Mouse (Mus musculus): ENCODE measurements around the gene Cd300c. TPM values are rescaled to one million over a fixed set of nuclear protein-coding genes. Genes with fewer than 3 reads are reported as not detected.
"Not testable (repeated sequence)": the region's sequence is repeated elsewhere in the genome, so short reads cannot be mapped to it uniquely, and the experiment has no call there.

Gene Cd300c
- polyA plus RNA-seq (2012; rRNA removed) = 0.68 and 1.2 TPM in 2 replicates

DNA sequence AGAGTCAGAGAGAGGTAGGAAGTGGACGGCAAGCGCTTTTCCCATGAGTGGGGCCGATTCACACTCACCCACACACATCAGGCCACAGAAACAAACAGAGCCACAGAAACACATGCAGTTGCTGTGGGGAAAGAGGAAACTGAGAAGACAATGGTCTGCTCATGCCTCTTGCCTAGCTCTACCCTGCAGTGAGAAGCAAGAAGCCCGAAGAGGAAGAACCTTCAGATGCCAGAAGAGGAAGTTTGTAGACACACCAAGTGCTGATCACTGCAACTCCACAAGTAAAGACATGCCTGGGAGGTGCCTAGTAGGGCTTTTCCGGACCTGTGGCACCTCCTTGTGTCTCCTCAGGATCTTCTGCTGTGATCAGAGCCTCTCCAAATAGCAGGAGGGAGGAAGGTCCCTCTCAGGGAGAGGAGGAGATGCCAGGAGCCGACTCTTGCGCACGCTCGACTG is at the start of gene Cd300c:
Gene Cd300c (minus strand): TSS at position 406 of the 456 bp plus-strand sequence.
- TF ChIP-seq POLR2A (IDR thresholded peaks at IDR 0.05; ENCODE audit: borderline replicate concordance, extremely low read depth, low read depth, low read length) (no peak), CTCF (IDR thresholded peaks at IDR 0.05; ENCODE audit: insufficient read depth, low read length) (no peak)
- no peak for DNase-seq
- 81% methylated on average over 9 of the region's 9 CpGs for WGBS
- Histone ChIP-seq H3K4me3 (replicated peaks; ENCODE audit: extremely low read depth, low read depth, low read length) (no peak within 1 kb of the TSS), H3K4me1 (ENCODE audit: control insufficient read depth, insufficient read depth, low read length) (no peaks in the 10 kb centered on the region)

- WGBS = no CpG with 5 or more reads among the region's 7 CpGs
- DNase-seq; H3K4me1 ChIP-seq (ENCODE audit: control insufficient read depth, insufficient read depth, low read length); H3K4me3 ChIP-seq (replicated peaks; ENCODE audit: extremely low read depth, low read depth, low read length): not testable (repeated sequence)
Measured at GRCm38 (mm10) chr11:115016093-115016492, 47.1 kb upstream of the Cd300c start, which contains the start of gene Cd300ld2. TSS of gene Cd300ld2 (minus strand) at chr11:115016193.

DNA sequence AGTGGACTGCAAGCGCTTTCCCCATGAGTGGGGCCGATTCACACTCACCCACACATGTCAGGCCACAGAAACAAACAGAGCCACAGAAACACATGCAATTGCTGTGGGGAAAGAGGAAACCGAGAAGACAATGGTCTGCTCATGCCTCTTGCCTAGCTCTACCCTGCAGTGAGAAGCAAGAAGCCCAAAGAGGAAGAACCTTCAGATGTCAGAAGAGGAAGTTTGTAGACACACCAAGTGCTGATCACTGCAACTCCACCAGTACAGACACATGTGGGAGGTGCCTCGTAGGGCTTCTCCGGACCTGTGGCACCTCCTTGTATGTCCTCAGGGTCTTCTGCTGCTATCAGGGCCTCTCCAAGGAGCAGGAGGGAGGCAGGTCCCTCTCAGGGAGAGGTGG is 35.1 kb upstream of the Cd300c start:
- TF ChIP-seq CTCF (IDR thresholded peaks at IDR 0.05; ENCODE audit: insufficient read depth, low read length) = no peak
- TF ChIP-seq POLR2A (IDR thresholded peaks at IDR 0.05; ENCODE audit: borderline replicate concordance, extremely low read depth, low read depth, low read length) = 0 out of 2 replicates have a peak, but pooled peaks have one; percentile 14
- WGBS = 67% methylated on average over 5 of the region's 5 CpGs
- DNase-seq = peak; percentile 6
- Histone ChIP-seq H3K4me3 (replicated peaks; ENCODE audit: extremely low read depth, low read depth, low read length) (no peak overlapping the region), H3K4me1 (ENCODE audit: control insufficient read depth, insufficient read depth, low read length) (no peaks in the 10 kb centered on the region)

DNA sequence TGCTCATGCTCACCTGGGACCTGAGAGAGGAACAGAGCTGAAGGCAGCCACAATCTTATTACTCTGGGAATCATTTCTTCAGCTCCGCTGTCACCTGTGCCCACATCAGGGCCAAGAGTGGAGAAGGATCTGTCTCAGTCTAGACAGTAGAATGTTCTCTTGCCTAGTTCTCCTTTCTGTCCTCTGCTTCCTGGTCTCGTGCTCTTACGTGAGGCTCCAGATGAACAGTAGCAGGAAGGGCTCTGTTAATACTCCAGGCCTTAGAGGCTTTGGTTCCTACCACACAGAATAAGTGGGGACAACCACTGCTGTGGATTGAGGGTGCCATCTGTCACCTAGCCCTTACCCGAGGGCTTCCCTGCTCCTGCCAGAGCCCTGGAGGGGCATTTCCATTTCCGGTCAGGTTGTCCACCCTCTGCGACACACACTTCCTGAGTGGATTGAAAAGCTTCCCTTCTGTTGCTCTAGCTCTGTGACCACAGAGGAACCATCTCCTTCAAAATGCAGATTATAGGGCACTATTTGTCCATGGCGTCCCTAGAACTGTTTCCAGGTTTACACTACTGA is 32.6 kb upstream of the Cd300c start, which contains the start of gene Cd300c2:
Gene Cd300c2 (minus strand): TSS at position 407 of the 567 bp plus-strand sequence.
- H3K4me3 ChIP-seq (replicated peaks; ENCODE audit: extremely low read depth, low read depth, low read length) = no peak within 1 kb of the TSS
- 57% methylated on average over 7 of the region's 7 CpGs for WGBS
- H3K4me1 ChIP-seq (ENCODE audit: control insufficient read depth, insufficient read depth, low read length) = no peaks in the 10 kb centered on the region
- no peak for TF ChIP-seq CTCF (IDR thresholded peaks at IDR 0.05; ENCODE audit: insufficient read depth, low read length)
- no peak for TF ChIP-seq POLR2A (IDR thresholded peaks at IDR 0.05; ENCODE audit: borderline replicate concordance, extremely low read depth, low read depth, low read length)
- DNase-seq = no peak

GRCm38 (mm10) chr11:114989793-114990192 is 20.8 kb upstream of the Cd300c start, which contains the start of gene Cd300ld:
TSS of gene Cd300ld (minus strand) at chr11:114989922.
- Histone ChIP-seq H3K4me1 (ENCODE audit: control insufficient read depth, insufficient read depth, low read length) (no peaks in the 10 kb centered on the region), H3K4me3 (replicated peaks; ENCODE audit: extremely low read depth, low read depth, low read length) (no peak within 1 kb of the TSS)
- DNase-seq = no peak
- 57% methylated on average over 4 of the region's 4 CpGs for WGBS
- TF ChIP-seq POLR2A (IDR thresholded peaks at IDR 0.05; ENCODE audit: borderline replicate concordance, extremely low read depth, low read depth, low read length) (no peak), CTCF (IDR thresholded peaks at IDR 0.05; ENCODE audit: insufficient read depth, low read length) (no peak)

DNA sequence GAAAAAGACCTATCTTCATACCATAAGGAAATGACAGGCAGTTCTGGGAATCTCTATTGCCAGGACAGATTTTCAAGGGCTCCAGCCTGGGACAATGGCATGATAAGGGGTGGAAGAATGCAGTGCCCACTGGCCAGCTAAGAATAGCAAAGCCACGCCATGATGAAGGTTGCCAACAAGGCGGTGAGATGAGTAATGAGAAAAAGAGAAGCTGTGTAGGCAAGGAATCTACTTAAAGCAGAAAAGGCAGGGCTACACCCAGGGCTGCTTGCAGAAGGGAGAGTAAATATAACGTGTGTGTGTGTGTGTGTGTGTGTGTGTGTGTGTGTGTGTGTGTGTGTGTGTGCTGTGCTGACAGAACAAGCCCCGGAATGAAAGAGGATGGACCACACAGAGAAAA is 12.9 kb upstream of the Cd300c start:
- WGBS = 59% methylated on average over 4 of the region's 4 CpGs
- DNase-seq = no peak
- H3K4me3 ChIP-seq (replicated peaks; ENCODE audit: extremely low read depth, low read depth, low read length) = no peak overlapping the region
- no peaks in the 10 kb centered on the region for H3K4me1 ChIP-seq (ENCODE audit: control insufficient read depth, insufficient read depth, low read length)
- no peak for TF ChIP-seq POLR2A (IDR thresholded peaks at IDR 0.05; ENCODE audit: borderline replicate concordance, extremely low read depth, low read depth, low read length)

GRCm38 (mm10) chr11:114972726-114973125 is 3.8 kb upstream of the Cd300c start:
- Histone ChIP-seq H3K4me3 (replicated peaks; ENCODE audit: extremely low read depth, low read depth, low read length) (no peak overlapping the region), H3K4me1 (ENCODE audit: control insufficient read depth, insufficient read depth, low read length) (no peaks in the 10 kb centered on the region)
- TF ChIP-seq CTCF (IDR thresholded peaks at IDR 0.05; ENCODE audit: insufficient read depth, low read length) = no peak
- TF ChIP-seq POLR2A (IDR thresholded peaks at IDR 0.05; ENCODE audit: borderline replicate concordance, extremely low read depth, low read depth, low read length) = no peak
- WGBS = 73% methylated on average over 10 of the region's 10 CpGs
- DNase-seq = no peak

DNA sequence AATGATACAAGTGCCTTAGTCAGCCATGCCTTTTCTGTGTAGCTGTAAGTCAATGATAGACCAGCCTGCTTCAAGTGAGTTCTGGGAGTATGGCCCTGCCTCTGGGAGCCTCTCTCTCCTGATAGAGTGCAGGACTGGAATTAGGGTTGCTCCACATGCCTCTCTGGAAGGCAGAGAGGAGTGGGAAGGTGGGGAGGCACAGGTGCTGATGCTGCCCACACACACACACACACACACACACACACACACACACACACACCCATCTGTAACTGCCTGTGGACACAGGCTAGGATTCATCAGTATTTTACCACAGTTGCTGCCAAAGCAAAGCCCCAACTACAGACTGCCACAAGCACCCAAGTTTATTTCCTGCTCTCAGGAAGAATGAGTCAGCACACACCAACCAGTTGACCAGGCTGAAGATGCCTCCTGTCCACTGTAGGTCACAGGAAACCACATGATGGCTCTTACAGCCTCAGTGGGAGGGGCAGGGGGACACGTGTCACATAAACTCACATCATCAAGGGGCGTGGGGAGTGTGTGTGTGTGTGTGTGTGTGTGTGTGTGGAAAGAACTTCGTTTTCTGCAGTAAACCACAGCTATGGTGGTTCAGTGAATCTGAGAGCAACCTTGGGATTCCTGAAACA is 3.7 kb downstream of the Cd300c start:
- Histone ChIP-seq H3K4me3 (replicated peaks; ENCODE audit: extremely low read depth, low read depth, low read length) (no peak overlapping the region), H3K4me1 (ENCODE audit: control insufficient read depth, insufficient read depth, low read length) (no peaks in the 10 kb centered on the region)
- 20% methylated on average over 3 of the region's 3 CpGs for WGBS
- TF ChIP-seq CTCF (IDR thresholded peaks at IDR 0.05; ENCODE audit: insufficient read depth, low read length) = no peak
- TF ChIP-seq POLR2A (IDR thresholded peaks at IDR 0.05; ENCODE audit: borderline replicate concordance, extremely low read depth, low read depth, low read length) = no peak
- DNase-seq = no peak

- TF ChIP-seq POLR2A (IDR thresholded peaks at IDR 0.05; ENCODE audit: borderline replicate concordance, extremely low read depth, low read depth, low read length) = no peak
- no peak for TF ChIP-seq CTCF (IDR thresholded peaks at IDR 0.05; ENCODE audit: insufficient read depth, low read length)
- 44% methylated on average over 1 of the region's 1 CpGs for WGBS
- Histone ChIP-seq H3K4me3 (replicated peaks; ENCODE audit: extremely low read depth, low read depth, low read length) (no peak overlapping the region), H3K4me1 (ENCODE audit: control insufficient read depth, insufficient read depth, low read length) (no peaks in the 10 kb centered on the region)
- no peak for DNase-seq
Measured at GRCm38 (mm10) chr11:114960369-114960768, 8.6 kb downstream of the Cd300c start.

- H3K4me3 ChIP-seq (replicated peaks; ENCODE audit: extremely low read depth, low read depth, low read length) = no peak within 1 kb of the TSS
- WGBS = 29% methylated on average over 6 of the region's 6 CpGs
- DNase-seq = no peak
- TF ChIP-seq CTCF (IDR thresholded peaks at IDR 0.05; ENCODE audit: insufficient read depth, low read length) = no peak
- no peak for TF ChIP-seq POLR2A (IDR thresholded peaks at IDR 0.05; ENCODE audit: borderline replicate concordance, extremely low read depth, low read depth, low read length)
- no peaks in the 10 kb centered on the region for H3K4me1 ChIP-seq (ENCODE audit: control insufficient read depth, insufficient read depth, low read length)
Measured at GRCm38 (mm10) chr11:114934144-114934543, 34.8 kb downstream of the Cd300c start, which contains the start of gene Cd300lb. TSS of gene Cd300lb (minus strand) at chr11:114934386.

All from lung, adult 2 months (tissue).